Mouse (Mus musculus) E14TG2a.4 (cell line): ENCODE results near the gene Spata18.

Experiments used
- CTCF ChIP-seq: conservative IDR thresholded peaks from 2 replicates; pipeline ENCODE4 v1.5.1; 2014; ENCODE audit warnings: low read length
- NANOG ChIP-seq: IDR thresholded peaks from 2 replicates; pipeline ENCODE4 v1.6.1; 2014; ENCODE audit warnings: borderline replicate concordance, low read length, mixed read lengths
- POU5F1 ChIP-seq: IDR thresholded peaks from 2 replicates; pipeline ENCODE4 v1.6.1; 2014; ENCODE audit warnings: low read length, borderline replicate concordance

- TF ChIP-seq CTCF (0 out of 2 replicates have a peak, but pooled peaks have one; percentile 2), NANOG (no peak), POU5F1 (no peak)
These were observed 53.1 kb downstream of the Spata18 start for GRCm38 (mm10) chr5:73704263-73704662.
